Mouse (Mus musculus): ENCODE data around the gene Cnot6l.

- TF ChIP-seq POLR2A (IDR thresholded peaks at IDR 0.05; ENCODE audit: borderline replicate concordance, extremely low read depth, insufficient read depth, insufficient read length, poor library complexity, severe bottlenecking): no peak
- TF ChIP-seq CTCF (IDR thresholded peaks at IDR 0.05; ENCODE audit: borderline replicate concordance, extremely low read depth, insufficient read depth, insufficient read length): no peak
Observed at GRCm38 (mm10) chr5:96191251-96191650, 27.3 kb upstream of the Cnot6l start.
